8 mouse cellular contexts compared by ENCODE assay signal in genomic region chr19:5848032-5848825, GRCm38 (mm10). TPM values are rescaled to one million over a fixed set of nuclear protein-coding genes. Genes with fewer than 3 reads are reported as not detected.
A peak's percentile ranks its signal among the peaks of the same experiment; 100 is the strongest.
DNase-seq lines count a peak whose midpoint lies in the region; ATAC-seq and TF ChIP-seq lines count a peak whose summit lies in the region.

No protein-coding gene starts in this region.

- H3K27me3 ChIP-seq in intestine, postnatal 0 days (replicated peaks; ENCODE audit: control insufficient read depth, insufficient read depth, low read length), result no peaks in the 10 kb centered on the region
- no peaks in the 10 kb centered on the region for H3K27me3 ChIP-seq in liver, embryonic 15.5 days
- H3K27me3 ChIP-seq in neural tube, embryonic 13.5 days, result no peaks in the 10 kb centered on the region

- 37% methylated on average over 14 of the region's 14 CpGs for WGBS in intestine, postnatal 0 days
- WGBS in liver, embryonic 15.5 days (ENCODE audit: insufficient replicate concordance), result 18% methylated on average over 14 of the region's 14 CpGs
- 49% methylated on average over 14 of the region's 14 CpGs for whole genome bisulfite sequencing in neural tube, embryonic 13.5 days

- peaks cover 13% of the 10 kb centered on the region; the same call in 1 of the 2 replicates for H3K36me3 ChIP-seq in intestine, postnatal 0 days (ENCODE audit: control insufficient read depth, insufficient read depth)
- H3K36me3 ChIP-seq in liver, embryonic 15.5 days (replicated peaks), result peaks cover 15% of the 10 kb centered on the region
- H3K36me3 ChIP-seq in neural tube, embryonic 13.5 days, result peaks cover 15% of the 10 kb centered on the region

- peak overlapping the region; percentile 99 for H3K27ac ChIP-seq in intestine, postnatal 0 days (ENCODE audit: low read depth, low read length)
- peak overlapping the region; percentile 97 for H3K27ac ChIP-seq in liver, embryonic 15.5 days (replicated peaks)
- peak overlapping the region; percentile 98 for H3K27ac ChIP-seq in neural tube, embryonic 13.5 days (replicated peaks)

- TF ChIP-seq CTCF in intestine, postnatal 0 days (IDR thresholded peaks at IDR 0.05; ENCODE audit: low read depth), result no peak

- no peak for ATAC-seq in intestine, postnatal 0 days
- ATAC-seq in liver, embryonic 15.5 days (ENCODE audit: insufficient read depth), result peak; percentile 62
- ATAC-seq in neural tube, embryonic 13.5 days (ENCODE audit: low read depth), result no peak

- H3K9me3 ChIP-seq in intestine, postnatal 0 days (ENCODE audit: control insufficient read depth), result no peaks in the 10 kb centered on the region
- H3K9me3 ChIP-seq in liver, embryonic 15.5 days (replicated peaks), result no peaks in the 10 kb centered on the region
- H3K9me3 ChIP-seq in neural tube, embryonic 13.5 days, result no peaks in the 10 kb centered on the region

- H3K4me2 ChIP-seq in intestine, postnatal 0 days (replicated peaks; ENCODE audit: low read depth), result peak overlapping the region; percentile 68
- peak overlapping the region; percentile 82 for H3K4me2 ChIP-seq in liver, embryonic 15.5 days
- H3K4me2 ChIP-seq in neural tube, embryonic 13.5 days, result peak overlapping the region; percentile 62

- peak; percentile 59 for DNase-seq in urinary bladder, adult 2 months (ENCODE audit: low spot score)
- no peak for DNase-seq in urinary bladder, postnatal 4 days (ENCODE audit: low spot score in 2 of 2)
- peak; percentile 79 for DNase-seq in cerebellum, adult 9-10 months
- DNase-seq in gonadal fat pad, adult 2 months (ENCODE audit: low read depth), result peak; percentile 30
- no peak for DNase-seq in frontal cortex, postnatal 36 days (ENCODE audit: low spot score in 2 of 2)

- H3K4me1 ChIP-seq in intestine, postnatal 0 days (replicated peaks; ENCODE audit: control insufficient read depth, insufficient read depth, low read length), result peaks cover 34% of the 10 kb centered on the region
- H3K4me1 ChIP-seq in liver, embryonic 15.5 days (replicated peaks), result peaks cover 95% of the 10 kb centered on the region
- peaks cover 70% of the 10 kb centered on the region for H3K4me1 ChIP-seq in neural tube, embryonic 13.5 days (replicated peaks)

- peak overlapping the region; percentile 11; the same call in 1 of the 2 replicates for H3K4me3 ChIP-seq in intestine, postnatal 0 days (ENCODE audit: low read depth, low read length)
- peak overlapping the region; percentile 64 for H3K4me3 ChIP-seq in liver, embryonic 15.5 days (replicated peaks)
- H3K4me3 ChIP-seq in neural tube, embryonic 13.5 days, result no peak overlapping the region; the same call in 1 of the 2 replicates

- H3K9ac ChIP-seq in intestine, postnatal 0 days (ENCODE audit: low read depth, low read length), result peak overlapping the region; percentile 59
- peak overlapping the region; percentile 65 for H3K9ac ChIP-seq in liver, embryonic 15.5 days
- peak overlapping the region; percentile 67 for H3K9ac ChIP-seq in neural tube, embryonic 13.5 days

RNA-seq across cellular contexts. Expression of gene Frmd8, which starts 26.8 kb away (rescaled TPM):
- 20.7 and 21.6 TPM in 2 replicates for polyA plus RNA-seq in urinary bladder, adult 2 months (2012; rRNA removed)
- polyA plus RNA-seq in gonadal fat pad, adult 2 months (2012; rRNA removed), result 15.1 and 15.9 TPM in 2 replicates
- 21.7 and 24.0 TPM in 2 replicates for polyA plus RNA-seq in intestine, postnatal 0 days (2015; fragmentation: Nextera tagmentation; extraction: Ambion mirVana)
- polyA plus RNA-seq in liver, embryonic 15.5 days (2015; fragmentation: Nextera tagmentation; extraction: Ambion mirVana), result 12.9 and 13.1 TPM in 2 replicates
- 21.1 and 23.3 TPM in 2 replicates for polyA plus RNA-seq in neural tube, embryonic 13.5 days (2015; fragmentation: Nextera tagmentation; extraction: Ambion mirVana)

RNA-seq across cellular contexts. Expression of gene Slc25a45, which starts 29.4 kb away (rescaled TPM):
- polyA plus RNA-seq in urinary bladder, adult 2 months (2012; rRNA removed), result 19.2 and 25.1 TPM in 2 replicates
- polyA plus RNA-seq in gonadal fat pad, adult 2 months (2012; rRNA removed), result 17.3 and 25.7 TPM in 2 replicates
- 3.8 and 4.0 TPM in 2 replicates for polyA plus RNA-seq in intestine, postnatal 0 days (2015; fragmentation: Nextera tagmentation; extraction: Ambion mirVana)
- polyA plus RNA-seq in liver, embryonic 15.5 days (2015; fragmentation: Nextera tagmentation; extraction: Ambion mirVana), result 7.1 and 7.9 TPM in 2 replicates
- 1.6 and 2.3 TPM in 2 replicates for polyA plus RNA-seq in neural tube, embryonic 13.5 days (2015; fragmentation: Nextera tagmentation; extraction: Ambion mirVana)

RNA-seq across cellular contexts. Expression of gene Tigd3, which starts 45.7 kb away (rescaled TPM):
- polyA plus RNA-seq in urinary bladder, adult 2 months (2012; rRNA removed), result 0.69 and 0.87 TPM in 2 replicates
- 0.70 and 0.75 TPM in 2 replicates for polyA plus RNA-seq in gonadal fat pad, adult 2 months (2012; rRNA removed)
- polyA plus RNA-seq in intestine, postnatal 0 days (2015; fragmentation: Nextera tagmentation; extraction: Ambion mirVana), result 1.0 and 1.2 TPM in 2 replicates
- 2.8 and 2.9 TPM in 2 replicates for polyA plus RNA-seq in liver, embryonic 15.5 days (2015; fragmentation: Nextera tagmentation; extraction: Ambion mirVana)
- polyA plus RNA-seq in neural tube, embryonic 13.5 days (2015; fragmentation: Nextera tagmentation; extraction: Ambion mirVana), result 11.1 and 11.4 TPM in 2 replicates

Comparison
In these comparisons a context has a peak if more than half of its experiments do, and no peak if none do; other contexts are left out.
1. DNase-seq: peak in urinary bladder, adult 2 months (single experiment), cerebellum, adult 9-10 months (single experiment) and gonadal fat pad, adult 2 months (single experiment); none in urinary bladder, postnatal 4 days (0 of 2) and frontal cortex, postnatal 36 days (0 of 2).
2. Peak in every context shown above with its lines, with median percentiles within 50 percentile points of each other: H3K27ac ChIP-seq, H3K4me2 ChIP-seq and H3K9ac ChIP-seq.